Mouse (Mus musculus): ENCODE measurements around the gene Tmem259. TPM values are rescaled to one million over a fixed set of nuclear protein-coding genes. Genes with fewer than 3 reads are reported as not detected.

Gene Tmem259
- polyA plus RNA-seq, 1 experiment from 2014 or later, result 13.1 TPM

DNA sequence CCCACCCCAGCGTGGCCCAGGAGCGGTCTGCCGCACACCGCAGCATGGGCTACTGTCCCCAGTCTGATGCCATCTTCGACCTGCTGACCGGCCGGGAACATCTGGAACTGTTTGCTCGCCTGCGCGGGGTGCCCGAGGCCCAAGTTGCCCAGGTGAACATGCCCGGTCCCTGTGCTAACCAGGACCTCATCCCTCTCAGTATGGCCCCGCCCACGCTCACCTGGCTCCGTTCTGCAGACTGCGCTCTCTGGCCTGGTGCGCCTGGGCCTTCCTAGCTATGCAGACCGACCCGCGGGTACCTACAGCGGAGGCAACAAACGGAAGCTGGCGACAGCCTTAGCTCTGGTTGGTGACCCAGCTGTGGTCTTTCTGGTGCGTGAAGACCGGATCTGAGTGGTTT is 29.5 kb upstream of the Tmem259 start:
- peaks cover 34% of the 10 kb centered on the region for H3K36me3 ChIP-seq
- H3K27me3 ChIP-seq (ENCODE audit: insufficient read depth, poor library complexity, severe bottlenecking), result peaks cover 69% of the 10 kb centered on the region
- 29% methylated on average over 25 of the region's 25 CpGs for WGBS
- peaks cover 24% of the 10 kb centered on the region for H3K9me3 ChIP-seq
- no peak for DNase-seq (ENCODE audit: low spot score)
- H3K4me3 ChIP-seq, result peak overlapping the region; percentile 5; the same call in 1 of the 2 replicates
- no peak overlapping the region for H3K27ac ChIP-seq
- peaks cover 5% of the 10 kb centered on the region for H3K4me1 ChIP-seq (replicated peaks)

DNA sequence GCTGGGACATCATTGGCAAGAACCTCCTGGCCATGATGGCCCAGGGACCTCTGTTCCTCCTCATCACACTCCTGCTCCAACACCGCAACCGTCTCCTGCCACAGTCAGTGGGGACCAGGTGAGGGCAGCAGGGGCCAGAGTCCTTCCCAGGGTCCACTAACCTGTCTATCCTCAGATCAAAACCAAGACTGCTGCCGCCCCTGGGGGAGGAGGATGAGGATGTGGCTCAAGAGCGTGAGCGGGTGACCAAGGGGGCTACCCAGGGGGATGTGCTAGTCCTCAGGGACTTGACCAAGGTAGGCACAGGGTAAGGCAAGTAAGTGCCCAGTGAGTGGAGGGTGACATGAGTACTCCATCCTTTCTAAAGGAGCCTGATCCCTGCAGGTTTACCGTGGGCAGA is 27.6 kb upstream of the Tmem259 start:
- no peak for DNase-seq (ENCODE audit: low spot score)
- WGBS, result 85% methylated on average over 6 of the region's 6 CpGs
- peaks cover 24% of the 10 kb centered on the region for H3K9me3 ChIP-seq
- peaks cover 41% of the 10 kb centered on the region for H3K36me3 ChIP-seq
- H3K27ac ChIP-seq, result no peak overlapping the region
- H3K27me3 ChIP-seq (ENCODE audit: insufficient read depth, poor library complexity, severe bottlenecking), result peaks cover 56% of the 10 kb centered on the region
- H3K4me3 ChIP-seq, result no peak overlapping the region
- H3K4me1 ChIP-seq (replicated peaks), result no peaks in the 10 kb centered on the region; the same call in 1 of the 2 replicates

DNA sequence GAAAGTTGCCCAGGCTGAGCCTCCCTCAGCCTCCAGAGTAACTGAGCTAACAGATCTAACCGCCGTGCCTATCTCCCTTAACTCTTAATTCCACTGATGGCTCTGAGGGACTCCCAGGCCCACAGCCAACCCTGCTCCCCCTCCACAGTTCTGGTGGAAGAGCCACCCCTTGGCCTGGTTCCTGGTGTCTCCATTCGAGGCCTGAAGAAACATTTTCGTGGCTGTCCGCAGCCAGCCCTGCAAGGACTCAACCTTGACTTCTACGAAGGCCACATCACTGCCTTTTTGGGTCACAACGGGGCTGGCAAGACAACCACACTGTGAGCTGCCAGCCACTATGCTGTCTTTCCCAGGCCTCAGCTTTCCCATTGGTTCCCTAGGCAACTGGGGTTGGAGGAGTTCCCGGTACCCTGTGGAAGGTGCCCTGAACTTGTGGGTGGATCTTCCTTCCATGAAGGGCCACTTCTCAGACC is 20.1 kb upstream of the Tmem259 start:
- DNase-seq (ENCODE audit: low spot score), result no peak
- WGBS, result 93% methylated on average over 8 of the region's 8 CpGs
- Histone ChIP-seq H3K9me3 (no peaks in the 10 kb centered on the region), H3K4me3 (no peak overlapping the region), H3K4me1 (replicated peaks) (peaks cover 19% of the 10 kb centered on the region), H3K36me3 (peaks cover 13% of the 10 kb centered on the region), H3K27ac (no peak overlapping the region), H3K27me3 (ENCODE audit: insufficient read depth, poor library complexity, severe bottlenecking) (peaks cover 63% of the 10 kb centered on the region)

DNA sequence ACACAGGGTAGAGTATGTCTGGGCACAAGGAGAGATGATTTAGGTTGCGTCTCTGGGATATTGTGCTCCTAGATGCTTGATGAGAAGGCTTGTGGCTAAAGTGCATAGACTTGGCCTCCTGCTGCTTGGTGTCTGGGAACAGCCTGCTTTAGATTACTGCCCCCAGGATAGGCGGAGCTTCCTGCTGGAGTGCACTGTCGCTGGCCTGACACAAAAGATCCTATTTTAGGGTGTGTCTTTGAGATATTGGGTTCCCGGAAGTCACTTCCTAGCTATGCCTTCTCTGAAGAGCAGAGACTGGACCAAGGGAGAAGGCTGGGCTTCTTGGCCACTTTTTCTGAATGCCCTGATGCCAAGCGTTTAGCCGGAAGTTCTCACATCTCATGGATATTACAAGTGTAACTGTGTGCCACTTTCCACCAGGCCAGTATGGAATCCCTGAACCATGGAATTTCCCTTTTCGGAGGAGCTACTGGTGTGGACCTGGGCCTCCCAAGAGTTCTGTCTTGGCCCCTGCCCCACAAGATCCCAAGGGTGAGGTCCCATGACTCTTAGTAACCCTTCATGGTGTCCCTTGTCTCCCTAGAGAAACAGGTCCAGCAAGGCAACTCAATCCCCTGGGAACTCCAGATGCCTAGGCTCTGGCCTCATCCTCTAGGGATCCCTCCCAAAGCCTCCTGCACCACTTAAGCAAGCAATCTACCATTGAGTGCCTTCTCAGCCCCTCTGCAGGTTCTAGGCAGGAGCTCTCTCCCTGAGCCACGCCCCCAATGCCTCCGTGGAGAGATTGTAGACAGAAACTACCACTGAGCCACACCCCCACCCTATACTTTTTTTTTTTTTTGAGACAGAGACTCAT is 19.5 kb upstream of the Tmem259 start:
- no peaks in the 10 kb centered on the region for H3K9me3 ChIP-seq
- peaks cover 69% of the 10 kb centered on the region for H3K27me3 ChIP-seq (ENCODE audit: insufficient read depth, poor library complexity, severe bottlenecking)
- H3K27ac ChIP-seq, result 0 out of 2 replicates have a peak overlapping the region, but pooled peaks have one; percentile 29
- WGBS, result 62% methylated on average over 9 of the region's 9 CpGs
- no peak for DNase-seq (ENCODE audit: low spot score)
- H3K4me3 ChIP-seq, result peak overlapping the region; percentile 16; the same call in 1 of the 2 replicates
- H3K36me3 ChIP-seq, result peaks cover 7% of the 10 kb centered on the region
- H3K4me1 ChIP-seq (replicated peaks), result peaks cover 19% of the 10 kb centered on the region

DNA sequence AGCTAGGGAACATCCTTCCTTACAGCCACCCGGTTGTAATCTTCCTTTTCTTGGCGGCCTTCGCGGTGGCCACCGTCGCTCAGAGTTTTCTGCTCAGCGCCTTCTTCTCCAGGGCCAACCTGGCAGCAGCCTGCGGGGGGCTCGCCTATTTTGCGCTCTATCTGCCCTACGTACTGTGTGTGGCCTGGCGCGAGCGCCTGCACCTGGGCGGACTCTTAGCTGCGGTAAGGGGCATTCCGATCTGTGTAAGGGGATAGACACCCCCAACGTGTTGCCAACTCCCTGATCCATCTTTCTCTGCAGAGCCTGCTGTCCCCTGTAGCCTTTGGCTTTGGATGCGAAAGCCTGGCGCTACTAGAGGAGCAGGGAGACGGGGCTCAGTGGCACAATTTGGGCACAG is 18.7 kb upstream of the Tmem259 start:
- H3K36me3 ChIP-seq, result no peaks in the 10 kb centered on the region
- peaks cover 26% of the 10 kb centered on the region for H3K4me1 ChIP-seq (replicated peaks)
- H3K9me3 ChIP-seq, result no peaks in the 10 kb centered on the region
- WGBS, result 18% methylated on average over 21 of the region's 21 CpGs
- H3K27me3 ChIP-seq (ENCODE audit: insufficient read depth, poor library complexity, severe bottlenecking), result peaks cover 77% of the 10 kb centered on the region
- H3K27ac ChIP-seq, result peak overlapping the region; percentile 29; the same call in 1 of the 2 replicates
- peak overlapping the region; percentile 16; the same call in 1 of the 2 replicates for H3K4me3 ChIP-seq
- no peak for DNase-seq (ENCODE audit: low spot score)

DNA sequence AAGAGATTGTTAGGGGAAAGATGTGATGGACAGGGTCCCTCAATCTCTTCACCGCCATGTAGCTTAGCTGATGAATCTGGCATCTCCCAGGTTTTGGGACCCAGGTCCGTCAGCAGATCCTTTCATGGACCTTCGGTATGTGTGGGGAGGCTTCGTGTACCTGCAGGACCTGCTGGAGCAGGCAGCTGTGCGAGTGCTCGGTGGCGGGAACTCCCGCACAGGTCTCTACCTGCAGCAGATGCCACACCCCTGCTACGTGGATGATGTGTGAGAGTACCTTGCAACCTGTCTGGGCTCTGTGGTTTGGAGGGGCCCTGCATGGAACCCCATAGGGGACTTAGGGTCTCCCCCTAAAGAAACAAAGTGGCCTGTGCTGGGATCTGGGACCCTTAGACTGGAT is 17.8 kb upstream of the Tmem259 start:
- no peak for DNase-seq (ENCODE audit: low spot score)
- Histone ChIP-seq H3K27ac (no peak overlapping the region), H3K27me3 (ENCODE audit: insufficient read depth, poor library complexity, severe bottlenecking) (peaks cover 79% of the 10 kb centered on the region), H3K4me3 (0 out of 2 replicates have a peak overlapping the region, but pooled peaks have one; percentile 9), H3K4me1 (replicated peaks) (peaks cover 35% of the 10 kb centered on the region), H3K9me3 (no peaks in the 10 kb centered on the region), H3K36me3 (no peaks in the 10 kb centered on the region)
- WGBS, result 75% methylated on average over 9 of the region's 9 CpGs

DNA sequence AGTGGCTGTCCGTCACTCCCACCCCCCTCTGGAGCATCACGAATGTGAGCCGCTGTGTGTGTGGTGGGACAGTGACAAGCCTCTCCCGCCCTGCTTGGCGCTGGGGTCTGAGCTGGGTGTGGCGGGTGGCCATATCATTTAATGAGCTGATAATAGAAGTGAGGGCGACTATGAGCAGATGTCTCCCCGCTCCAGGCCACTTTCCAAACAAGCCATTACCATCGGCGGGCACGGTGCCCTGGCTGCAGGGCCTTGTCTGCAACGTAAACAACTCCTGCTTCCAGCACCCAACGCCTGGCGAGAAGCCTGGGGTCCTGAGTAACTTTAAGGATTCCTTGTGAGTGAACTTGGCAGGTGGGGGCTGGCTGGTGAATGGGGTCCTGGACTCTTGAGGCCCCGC is 13.7 kb upstream of the Tmem259 start:
- DNase-seq (ENCODE audit: low spot score), result no peak
- peaks cover 54% of the 10 kb centered on the region for H3K27me3 ChIP-seq (ENCODE audit: insufficient read depth, poor library complexity, severe bottlenecking)
- H3K36me3 ChIP-seq, result peaks cover 20% of the 10 kb centered on the region
- peaks cover 34% of the 10 kb centered on the region for H3K4me1 ChIP-seq (replicated peaks)
- H3K27ac ChIP-seq, result peak overlapping the region; percentile 81
- peak overlapping the region; percentile 64 for H3K4me3 ChIP-seq
- H3K9me3 ChIP-seq, result no peaks in the 10 kb centered on the region
- 5% methylated on average over 15 of the region's 15 CpGs for WGBS

DNA sequence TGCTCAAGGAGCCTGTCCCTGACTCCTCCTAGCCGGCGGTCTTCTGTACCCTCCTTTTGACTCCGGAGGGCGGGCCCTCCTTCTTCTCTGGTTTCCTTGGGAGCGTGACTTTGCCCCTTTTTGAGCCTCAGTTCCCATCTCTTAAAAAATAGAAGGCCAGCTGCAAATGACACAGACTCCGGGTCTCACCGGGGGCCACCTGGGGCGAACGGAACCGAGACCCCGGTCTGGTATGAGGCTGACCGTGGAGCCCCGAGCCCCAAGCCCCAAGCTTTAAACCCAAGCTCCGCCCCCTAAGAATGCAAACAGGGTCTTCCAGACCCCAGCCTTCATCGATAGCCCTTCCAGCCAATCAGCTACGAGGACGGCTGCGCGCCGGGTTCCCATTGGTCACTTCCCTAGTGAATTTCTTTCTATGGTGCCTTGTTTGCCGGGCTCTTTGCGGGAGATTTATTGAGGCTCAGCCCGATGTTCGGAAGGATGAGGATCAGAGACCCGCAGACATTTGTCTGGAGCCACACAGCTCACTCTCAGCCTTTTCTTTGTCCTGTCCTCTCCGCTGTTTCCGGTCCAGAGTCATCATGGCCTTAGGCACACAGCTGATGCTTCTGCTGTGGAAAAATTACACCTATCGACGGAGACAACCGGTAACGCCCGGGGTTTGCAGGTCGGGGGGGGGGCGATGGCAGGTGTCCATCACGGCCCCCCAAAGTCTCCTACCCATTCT is 13.1 kb upstream of the Tmem259 start:
- WGBS, result under 1% methylated on average over 35 of the region's 35 CpGs
- Histone ChIP-seq H3K4me1 (replicated peaks) (peaks cover 28% of the 10 kb centered on the region), H3K27ac (peak overlapping the region; percentile 81), H3K4me3 (peak overlapping the region; percentile 64), H3K36me3 (peaks cover 26% of the 10 kb centered on the region), H3K27me3 (ENCODE audit: insufficient read depth, poor library complexity, severe bottlenecking) (peaks cover 47% of the 10 kb centered on the region), H3K9me3 (0 out of 2 replicates have a peak, but pooled peaks cover 2% of the 10 kb centered on the region)
- peak; percentile 92 for DNase-seq (ENCODE audit: low spot score)

DNA sequence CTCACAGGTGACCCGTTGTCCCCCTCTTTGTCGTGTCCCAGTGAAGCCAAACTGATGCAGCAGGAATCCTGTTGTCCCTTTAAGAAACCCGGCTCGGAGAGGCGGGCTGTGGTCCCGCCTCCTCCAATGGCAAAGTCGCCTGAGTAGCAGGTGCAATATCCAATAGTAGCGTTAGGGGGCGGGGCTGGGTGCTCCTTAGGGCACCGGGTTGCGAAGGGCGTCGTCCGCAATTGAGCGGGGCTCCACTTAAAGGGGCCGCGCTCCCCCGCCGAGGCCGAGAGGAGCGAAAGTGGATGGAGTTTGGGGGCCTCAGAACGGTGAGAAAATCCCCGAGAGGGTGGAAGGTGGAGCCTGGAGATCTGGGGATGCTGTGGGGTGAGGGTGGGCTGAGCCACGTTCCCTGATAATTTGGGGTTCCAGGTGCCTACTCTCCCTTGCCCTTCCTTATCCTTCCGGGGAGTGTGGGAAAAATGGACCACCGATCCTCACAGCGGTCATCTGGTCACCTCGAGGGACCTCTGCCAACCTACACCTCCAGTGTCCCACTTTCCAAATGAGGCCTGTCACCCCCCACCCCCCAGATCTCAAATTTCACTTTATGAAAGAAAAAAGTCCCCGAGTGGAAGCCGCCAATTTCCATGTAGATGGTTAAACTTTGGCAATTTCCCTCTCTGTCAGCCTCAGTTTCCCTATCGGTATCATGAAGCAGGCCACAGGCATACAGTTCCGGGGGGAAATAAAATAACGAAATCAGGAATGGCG is 12.3 kb upstream of the Tmem259 start, which contains the start of gene Abca7:
TSS of gene Abca7 (plus strand) at position 223 of the 762 bp plus-strand sequence.
- peaks cover 9% of the 10 kb centered on the region; the same call in 1 of the 2 replicates for H3K9me3 ChIP-seq
- WGBS, result under 1% methylated on average over 34 of the region's 34 CpGs
- peak within 1 kb of the TSS; percentile 81 for H3K27ac ChIP-seq

DNA sequence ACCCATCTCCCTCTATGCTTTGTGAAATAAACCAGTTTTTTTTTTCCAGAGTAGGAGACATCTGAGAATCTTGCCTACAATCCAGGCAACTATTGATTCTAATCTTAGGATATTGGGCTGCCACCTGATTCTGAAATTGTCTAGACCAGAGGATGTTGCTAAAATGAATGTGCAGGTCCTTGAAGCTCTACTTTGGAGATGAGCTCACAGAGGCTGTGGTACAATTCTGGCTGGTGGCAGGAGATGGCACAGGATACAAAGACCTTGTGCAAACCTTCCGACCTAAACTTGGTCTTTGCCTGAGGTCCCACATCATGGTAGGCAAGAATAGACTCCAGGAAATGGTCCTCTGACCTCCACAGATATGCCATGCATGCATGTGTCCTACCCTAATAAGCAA is 11.5 kb upstream of the Tmem259 start:
- H3K4me1 ChIP-seq (replicated peaks), result peaks cover 26% of the 10 kb centered on the region
- H3K36me3 ChIP-seq, result peaks cover 38% of the 10 kb centered on the region
- DNase-seq (ENCODE audit: low spot score), result no peak
- peaks cover 16% of the 10 kb centered on the region; the same call in 1 of the 2 replicates for H3K9me3 ChIP-seq
- 90% methylated on average over 1 of the region's 1 CpGs for WGBS
- peaks cover 40% of the 10 kb centered on the region for H3K27me3 ChIP-seq (ENCODE audit: insufficient read depth, poor library complexity, severe bottlenecking)
- H3K4me3 ChIP-seq, result peak overlapping the region; percentile 64; the same call in 1 of the 2 replicates
- peak overlapping the region; percentile 81; the same call in 1 of the 2 replicates for H3K27ac ChIP-seq

More for the DNA sequence above, 12.3 kb upstream of the Tmem259 start, which contains the start of gene Abca7:
- peak within 1 kb of the TSS; percentile 64 for H3K4me3 ChIP-seq
- DNase-seq (ENCODE audit: low spot score), result peak; percentile 97
- peaks cover 40% of the 10 kb centered on the region for H3K27me3 ChIP-seq (ENCODE audit: insufficient read depth, poor library complexity, severe bottlenecking)
- H3K4me1 ChIP-seq (replicated peaks), result peaks cover 26% of the 10 kb centered on the region
- H3K36me3 ChIP-seq, result peaks cover 34% of the 10 kb centered on the region

DNA sequence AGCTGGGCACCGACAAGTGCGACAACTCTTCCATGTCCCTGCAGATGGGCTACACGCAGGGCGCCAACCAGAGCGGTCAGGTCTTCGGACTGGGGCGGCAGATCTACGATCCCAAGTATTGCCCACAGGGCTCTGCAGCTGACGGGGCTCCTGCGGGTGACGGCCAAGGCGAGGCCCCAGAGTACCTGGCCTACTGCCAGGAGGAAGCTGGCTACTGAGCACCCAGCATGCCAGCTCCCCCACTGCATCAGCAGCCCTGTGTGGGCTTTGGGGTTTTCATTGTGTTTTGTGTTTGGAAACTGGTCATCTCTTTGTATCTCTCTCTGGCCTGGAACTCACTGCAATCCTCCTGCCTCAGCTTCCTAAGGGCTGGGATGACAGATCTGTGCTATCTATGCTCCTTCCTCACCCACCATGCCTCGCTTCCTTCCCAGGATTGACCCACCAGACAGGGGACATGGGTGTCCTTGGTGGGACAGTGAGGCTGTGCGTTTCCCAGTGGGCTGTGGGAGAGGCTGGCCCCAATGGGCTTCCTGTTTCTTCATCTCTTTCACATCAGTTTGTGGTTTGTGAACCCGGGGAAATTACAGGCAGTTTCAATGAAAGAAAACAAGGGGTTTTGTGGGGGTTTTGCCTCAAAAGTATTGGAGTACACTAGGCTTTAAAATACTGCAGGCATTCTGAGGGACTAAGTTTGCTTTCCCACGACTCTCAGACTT is 10.4 kb upstream of the Tmem259 start:
- H3K36me3 ChIP-seq, result peaks cover 38% of the 10 kb centered on the region
- peaks cover 16% of the 10 kb centered on the region; the same call in 1 of the 2 replicates for H3K9me3 ChIP-seq
- H3K4me1 ChIP-seq (replicated peaks), result peaks cover 33% of the 10 kb centered on the region
- no peak overlapping the region for H3K4me3 ChIP-seq
- peaks cover 40% of the 10 kb centered on the region for H3K27me3 ChIP-seq (ENCODE audit: insufficient read depth, poor library complexity, severe bottlenecking)
- H3K27ac ChIP-seq, result no peak overlapping the region
- DNase-seq (ENCODE audit: low spot score), result no peak
- 93% methylated on average over 16 of the region's 16 CpGs for WGBS
